Mouse (Mus musculus) E14TG2a.4 (cell line): ENCODE data around the gene Sft2d1.

Experiments
- CTCF ChIP-seq: conservative IDR thresholded peaks from 2 replicates; pipeline ENCODE4 v1.5.1; 2014; ENCODE audit warnings: low read length
- NANOG ChIP-seq: IDR thresholded peaks from 2 replicates; pipeline ENCODE4 v1.6.1; 2014; ENCODE audit warnings: borderline replicate concordance, low read length, mixed read lengths
- POU5F1 ChIP-seq: IDR thresholded peaks from 2 replicates; pipeline ENCODE4 v1.6.1; 2014; ENCODE audit warnings: low read length, borderline replicate concordance

GRCm38 (mm10) chr17:8303671-8304070 lies 7.2 kb upstream of the Sft2d1 start:
- TF ChIP-seq CTCF (no peak), POU5F1 (no peak), NANOG (no peak)
